ENCODE assay signal across 16 mouse cellular contexts in genomic region chr17:70222891-70223290, GRCm38 (mm10).
A peak's percentile ranks its signal among the peaks of the same experiment; 100 is the strongest.
DNase-seq lines count a peak whose midpoint lies in the region; ATAC-seq lines count a peak whose summit lies in the region.
"Had no signal": no experiment of that assay in that cellular context is flagged by ENCODE, and none has a peak within 500 bp of the region (broad histone marks: within the 10 kb centered on the region; RNA-seq: fewer than 3 reads in every experiment).

No protein-coding gene starts in this region.

- WGBS in hindbrain, embryonic 16.5 days: 54% methylated on average over 3 of the region's 3 CpGs

- no peak overlapping the region for H3K9ac ChIP-seq in hindbrain, embryonic 16.5 days (ENCODE audit: low read depth, low read length)
- H3K9ac ChIP-seq: forebrain, embryonic 15.5 days; heart, embryonic 13.5 days; hindbrain, embryonic 15.5 days had no signal

- H3K27ac ChIP-seq in hindbrain, embryonic 16.5 days (ENCODE audit: low read depth, low read length): no peak overlapping the region
- H3K27ac ChIP-seq: forebrain, embryonic 15.5 days; heart, embryonic 13.5 days; hindbrain, embryonic 15.5 days had no signal

- H3K9me3 ChIP-seq in hindbrain, embryonic 16.5 days (ENCODE audit: control insufficient read depth, low read length): no peaks in the 10 kb centered on the region
- H3K9me3 ChIP-seq: forebrain, embryonic 15.5 days; heart, embryonic 13.5 days; hindbrain, embryonic 15.5 days had no signal

- H3K27me3 ChIP-seq in hindbrain, embryonic 16.5 days (replicated peaks; ENCODE audit: control insufficient read depth, insufficient read depth, low read length): no peaks in the 10 kb centered on the region
- H3K27me3 ChIP-seq: forebrain, embryonic 15.5 days; heart, embryonic 13.5 days; hindbrain, embryonic 15.5 days had no signal

- H3K4me3 ChIP-seq in hindbrain, embryonic 16.5 days (ENCODE audit: low read length): no peak overlapping the region
- H3K4me3 ChIP-seq: forebrain, embryonic 15.5 days; heart, embryonic 13.5 days; hindbrain, embryonic 15.5 days had no signal

- DNase-seq in cerebellum, adult 11-12 months: peak; percentile 13
- no peak for DNase-seq in cerebellum, postnatal 4 days (ENCODE audit: low spot score in 2 of 2)
- peak; percentile 7 for DNase-seq in urinary bladder, postnatal 14 days (ENCODE audit: low spot score)
- no peak for DNase-seq in urinary bladder, postnatal 10 days (ENCODE audit: low spot score)
- peak; percentile 33 for DNase-seq in cerebellum, adult 8-10 months
- no peak for DNase-seq in layer of hippocampus, adult 8-10 months (ENCODE audit: low spot score in 2 of 2)
- DNase-seq: adrenal gland, postnatal 25 days; gastrocnemius, postnatal 36 days; heart, adult 11 months; heart, postnatal 36 days had no signal

- no peak overlapping the region for H3K4me2 ChIP-seq in hindbrain, embryonic 16.5 days (ENCODE audit: low read length)
- H3K4me2 ChIP-seq: forebrain, embryonic 15.5 days; heart, embryonic 13.5 days; hindbrain, embryonic 15.5 days had no signal

- H3K36me3 ChIP-seq in hindbrain, embryonic 16.5 days (ENCODE audit: control insufficient read depth, insufficient read depth, low read length): no peaks in the 10 kb centered on the region
- H3K36me3 ChIP-seq: forebrain, embryonic 15.5 days; heart, embryonic 13.5 days; hindbrain, embryonic 15.5 days had no signal

- ATAC-seq in hindbrain, embryonic 16.5 days: no peak
- ATAC-seq: forebrain, embryonic 15.5 days; inflammation-experienced regulatory T-cells, adult 6 months; intestine, postnatal 0 days had no signal

- H3K4me1 ChIP-seq in hindbrain, embryonic 16.5 days (ENCODE audit: control insufficient read depth, insufficient read depth, low read depth, low read length): no peaks in the 10 kb centered on the region
- H3K4me1 ChIP-seq: forebrain, embryonic 15.5 days; heart, embryonic 13.5 days; hindbrain, embryonic 15.5 days had no signal

Comparison
In these comparisons a context has a peak if more than half of its experiments do, and no peak if none do; other contexts are left out.
1. DNase-seq: peak in cerebellum, adult 11-12 months (single experiment), urinary bladder, postnatal 14 days (single experiment) and cerebellum, adult 8-10 months (single experiment); none in cerebellum, postnatal 4 days (0 of 2), urinary bladder, postnatal 10 days (single experiment) and layer of hippocampus, adult 8-10 months (0 of 2).